Comparison of ENCODE assay signal across 25 mouse cellular contexts in genomic region chr6:58881363-58881762, GRCm38 (mm10). TPM values are rescaled to one million over a fixed set of nuclear protein-coding genes. Genes with fewer than 3 reads are reported as not detected.
DNase-seq lines count a peak whose midpoint lies in the region; ATAC-seq and TF ChIP-seq lines count a peak whose summit lies in the region.
"Had no signal": no experiment of that assay in that cellular context is flagged by ENCODE, and none has a peak within 500 bp of the region (broad histone marks: within the 10 kb centered on the region; RNA-seq: fewer than 3 reads in every experiment).

No protein-coding gene starts in this region.

- TF ChIP-seq CTCF in lung, postnatal 0 days (IDR thresholded peaks at IDR 0.05): 0 out of 2 replicates have a peak, but pooled peaks have one; percentile 9

- H3K9ac ChIP-seq in lung, postnatal 0 days (replicated peaks; ENCODE audit: low read depth): no peak overlapping the region
- H3K9ac ChIP-seq: embryonic facial prominence, embryonic 12.5 days; hindbrain, embryonic 15.5 days; stomach, embryonic 15.5 days had no signal

- H3K9me3 ChIP-seq in lung, postnatal 0 days (ENCODE audit: low read length): no peaks in the 10 kb centered on the region
- H3K9me3 ChIP-seq: embryonic facial prominence, embryonic 12.5 days; hindbrain, embryonic 15.5 days; midbrain, embryonic 10.5 days; stomach, embryonic 15.5 days had no signal

- ATAC-seq in frontal cortex, adult (ENCODE audit: low TSS enrichment): 0 out of 2 replicates have a peak, but pooled peaks have one; percentile 38
- ATAC-seq in lung, postnatal 0 days: no peak
- ATAC-seq in megakaryocyte-erythroid progenitor cell, adult 5-6 weeks (replicated peaks; ENCODE audit: low FRiP score, low TSS enrichment, poor library complexity, severe bottlenecking): 0 out of 2 replicates have a peak, but pooled peaks have one; percentile 12

- H3K4me3 ChIP-seq in lung, postnatal 0 days (ENCODE audit: low read depth, low read length): no peak overlapping the region
- H3K4me3 ChIP-seq: embryonic facial prominence, embryonic 12.5 days; erythroblast, embryonic 14.5 days; hindbrain, embryonic 15.5 days; midbrain, embryonic 10.5 days; stomach, embryonic 15.5 days had no signal

- no peak overlapping the region for H3K4me2 ChIP-seq in lung, postnatal 0 days (replicated peaks; ENCODE audit: low read depth, low read length)
- H3K4me2 ChIP-seq: embryonic facial prominence, embryonic 12.5 days; hindbrain, embryonic 15.5 days; stomach, embryonic 15.5 days had no signal

- DNase-seq in frontal cortex, postnatal 36 days (ENCODE audit: low spot score in 2 of 2): no peak
- DNase-seq in lung, postnatal 0 days (ENCODE audit: low spot score): peak; percentile 6
- DNase-seq in lung, adult 18-20 months: no peak
- peak; percentile 19 for DNase-seq in MEL-GATA-1-ER (ENCODE audit: extremely low read depth, low read depth)
- DNase-seq in kidney, adult 8-10 months: no peak
- DNase-seq: adrenal gland, postnatal 36 days; cerebellum, adult 8-10 months; gastrocnemius, postnatal 10 days; heart, adult 18-20 months; heart, postnatal 36 days; kidney, adult 11 months; layer of hippocampus, postnatal 36 days; left cerebral cortex, postnatal 4 days; liver; lung, postnatal 36 days; retina, postnatal 1 day had no signal

- H3K4me1 ChIP-seq in lung, postnatal 0 days (ENCODE audit: insufficient read depth, low read depth, low read length): no peaks in the 10 kb centered on the region
- H3K4me1 ChIP-seq: embryonic facial prominence, embryonic 12.5 days; hindbrain, embryonic 15.5 days; midbrain, embryonic 10.5 days; stomach, embryonic 15.5 days had no signal

- 76% methylated on average over 3 of the region's 3 CpGs for WGBS in lung, postnatal 0 days

- no peak overlapping the region for H3K27ac ChIP-seq in lung, postnatal 0 days (ENCODE audit: low read length)
- H3K27ac ChIP-seq: embryonic facial prominence, embryonic 12.5 days; hindbrain, embryonic 15.5 days; kidney, postnatal 0 days; midbrain, embryonic 10.5 days; stomach, embryonic 15.5 days had no signal

- no peaks in the 10 kb centered on the region for H3K27me3 ChIP-seq in lung, postnatal 0 days (replicated peaks; ENCODE audit: insufficient read depth, low read length)
- H3K27me3 ChIP-seq: embryonic facial prominence, embryonic 12.5 days; hindbrain, embryonic 15.5 days; stomach, embryonic 15.5 days had no signal

- no peaks in the 10 kb centered on the region for H3K36me3 ChIP-seq in lung, postnatal 0 days (ENCODE audit: insufficient read depth, low read length)
- H3K36me3 ChIP-seq: embryonic facial prominence, embryonic 12.5 days had no signal

- no peak for TF ChIP-seq EP300 in lung, postnatal 0 days (IDR thresholded peaks at IDR 0.05)

RNA-seq across cellular contexts. Expression of gene Nap1l5, which starts 25.5 kb away (rescaled TPM):
- polyA plus RNA-seq in lung, postnatal 0 days (2015; fragmentation: Nextera tagmentation; extraction: Ambion mirVana): 0.75 and 0.93 TPM in 2 replicates
- not detected in 2 replicates for total RNA-seq in megakaryocyte-erythroid progenitor cell, adult 5-6 weeks (2014; fragmentation: Nextera tagmentation)
- total RNA-seq in megakaryocyte-erythroid progenitor cell, adult 5-6 weeks (2017): not detected in 2 replicates
- total RNA-seq: common myeloid progenitor, adult 5-6 weeks had no signal
- polyA plus RNA-seq: erythroblast, embryonic 14.5 days had no signal

RNA-seq across cellular contexts. Expression of gene Herc3, which starts 50.1 kb away (rescaled TPM):
- polyA plus RNA-seq in lung, postnatal 0 days (2015; fragmentation: Nextera tagmentation; extraction: Ambion mirVana): 5.4 and 5.8 TPM in 2 replicates
- 4.1 and 5.8 TPM in 2 replicates for total RNA-seq in megakaryocyte-erythroid progenitor cell, adult 5-6 weeks (2014; fragmentation: Nextera tagmentation)
- 5.1 and 8.6 TPM in 2 replicates for total RNA-seq in megakaryocyte-erythroid progenitor cell, adult 5-6 weeks (2017)

Comparison
In these comparisons a context has a peak if more than half of its experiments do, and no peak if none do; other contexts are left out.
1. DNase-seq: peak in lung, postnatal 0 days (single experiment) and MEL-GATA-1-ER (single experiment); none in frontal cortex, postnatal 36 days (0 of 2), lung, adult 18-20 months (0 of 2) and kidney, adult 8-10 months (0 of 2).